Mouse (Mus musculus): Measurements from ENCODE around the gene F830045P16Rik. TPM values are rescaled to one million over a fixed set of nuclear protein-coding genes. Genes with fewer than 3 reads are reported as not detected.

F830045P16Rik gene
- polyA plus RNA-seq, 1 experiment = not detected

DNA sequence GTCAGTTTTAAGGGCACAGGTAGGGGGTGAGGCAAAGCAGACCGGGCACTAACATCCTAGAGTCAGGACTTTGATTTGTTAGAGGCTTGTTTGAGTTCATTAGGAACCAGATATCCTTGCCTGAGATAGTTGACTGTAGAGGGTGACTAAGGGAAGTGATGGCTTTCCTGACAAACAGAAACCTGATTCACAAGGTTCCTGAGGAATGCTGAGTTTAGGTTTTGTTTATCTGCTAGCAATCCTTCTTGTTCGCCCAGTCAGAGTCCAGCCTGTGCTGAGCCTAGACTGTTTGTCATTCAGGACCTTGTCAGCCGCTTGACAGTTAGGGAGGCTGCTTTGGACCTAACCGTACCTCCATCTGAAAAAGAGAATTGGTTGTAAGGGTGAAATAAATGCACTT is 2.8 kb upstream of the F830045P16Rik start:
- Histone ChIP-seq H3K9me3 (replicated peaks; ENCODE audit: control insufficient read depth, insufficient read depth, low read length, poor library complexity, severe bottlenecking) (no peaks in the 10 kb centered on the region), H3K4me1 (ENCODE audit: control insufficient read depth, insufficient read depth, low read length) (no peaks in the 10 kb centered on the region), H3K27ac (ENCODE audit: insufficient read depth, low read length) (no peak overlapping the region), H3K36me3 (ENCODE audit: control insufficient read depth, insufficient read depth, low read length, poor library complexity, severe bottlenecking) (no peaks in the 10 kb centered on the region), H3K4me3 (ENCODE audit: low read depth, low read length) (no peak overlapping the region), H3K27me3 (ENCODE audit: control insufficient read depth, insufficient read depth, low read length, poor library complexity, severe bottlenecking) (no peaks in the 10 kb centered on the region), H3K9ac (ENCODE audit: low read depth, poor library complexity, severe bottlenecking) (no peak overlapping the region)
- TF ChIP-seq POLR2A (IDR thresholded peaks at IDR 0.05; ENCODE audit: insufficient read depth, low read length) = no peak

DNA sequence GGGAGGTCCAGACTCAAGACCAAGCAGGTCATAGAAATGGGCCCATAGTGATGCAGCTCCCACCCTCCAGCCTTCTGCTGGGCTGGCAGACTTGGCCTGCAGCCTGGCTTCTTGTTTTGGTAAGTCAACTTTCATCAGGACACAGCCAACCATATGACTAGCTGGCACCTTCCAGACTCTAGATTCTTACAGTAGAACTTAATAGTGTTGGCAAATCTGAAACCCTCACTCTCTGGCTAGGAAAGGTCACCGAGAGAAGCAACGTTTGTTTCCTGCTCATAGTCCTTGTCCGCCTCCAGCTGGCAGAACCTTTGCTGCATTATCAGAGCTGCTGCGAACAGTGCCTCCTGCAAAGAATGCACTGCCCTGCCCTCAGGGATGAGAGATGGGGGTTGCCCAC is 1.5 kb upstream of the F830045P16Rik start:
- Histone ChIP-seq H3K4me1 (ENCODE audit: control insufficient read depth, insufficient read depth, low read length) (no peaks in the 10 kb centered on the region), H3K27ac (ENCODE audit: insufficient read depth, low read length) (no peak overlapping the region), H3K36me3 (ENCODE audit: control insufficient read depth, insufficient read depth, low read length, poor library complexity, severe bottlenecking) (no peaks in the 10 kb centered on the region), H3K9ac (ENCODE audit: low read depth, poor library complexity, severe bottlenecking) (no peak overlapping the region), H3K27me3 (ENCODE audit: control insufficient read depth, insufficient read depth, low read length, poor library complexity, severe bottlenecking) (no peaks in the 10 kb centered on the region), H3K4me3 (ENCODE audit: low read depth, low read length) (no peak overlapping the region), H3K9me3 (replicated peaks; ENCODE audit: control insufficient read depth, insufficient read depth, low read length, poor library complexity, severe bottlenecking) (no peaks in the 10 kb centered on the region)
- TF ChIP-seq EP300 (IDR thresholded peaks at IDR 0.05; ENCODE audit: insufficient read depth, low read depth, low read length) (no peak), CTCF (IDR thresholded peaks at IDR 0.05; ENCODE audit: low read depth, low read length) (no peak), POLR2A (IDR thresholded peaks at IDR 0.05; ENCODE audit: insufficient read depth, low read length) (no peak)

DNA sequence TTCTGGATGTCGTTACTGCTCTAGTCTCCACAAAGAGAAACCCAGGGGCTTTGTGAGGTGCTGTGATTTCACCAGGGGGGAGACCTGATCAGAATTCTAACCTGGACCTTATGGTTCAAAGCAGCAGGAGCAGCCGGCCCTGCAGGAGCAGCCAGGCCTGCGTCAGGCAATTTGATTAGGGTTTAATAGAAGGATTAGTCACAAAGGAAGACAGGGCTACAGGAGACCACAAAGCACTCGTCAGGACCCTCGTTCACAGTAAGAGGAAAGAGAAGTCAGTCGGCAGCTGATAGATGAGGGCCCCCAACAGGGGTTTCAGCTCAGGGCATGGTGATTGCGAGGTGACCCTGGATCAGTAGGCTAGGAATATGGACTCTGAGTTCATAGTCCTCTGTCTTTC is 958 bp upstream of the F830045P16Rik start:
- no peaks in the 10 kb centered on the region for H3K4me1 ChIP-seq (ENCODE audit: control insufficient read depth, insufficient read depth, low read length)
- H3K9ac ChIP-seq (ENCODE audit: low read depth, poor library complexity, severe bottlenecking) = no peak overlapping the region
- TF ChIP-seq CTCF (IDR thresholded peaks at IDR 0.05; ENCODE audit: low read depth, low read length) = no peak
- TF ChIP-seq POLR2A (IDR thresholded peaks at IDR 0.05; ENCODE audit: insufficient read depth, low read length) = no peak
- no peak for TF ChIP-seq EP300 (IDR thresholded peaks at IDR 0.05; ENCODE audit: insufficient read depth, low read depth, low read length)
- H3K27me3 ChIP-seq (ENCODE audit: control insufficient read depth, insufficient read depth, low read length, poor library complexity, severe bottlenecking) = no peaks in the 10 kb centered on the region
- no peak overlapping the region for H3K27ac ChIP-seq (ENCODE audit: insufficient read depth, low read length)
- no peak overlapping the region for H3K4me3 ChIP-seq (ENCODE audit: low read depth, low read length)
- H3K9me3 ChIP-seq (replicated peaks; ENCODE audit: control insufficient read depth, insufficient read depth, low read length, poor library complexity, severe bottlenecking) = no peaks in the 10 kb centered on the region
- H3K36me3 ChIP-seq (ENCODE audit: control insufficient read depth, insufficient read depth, low read length, poor library complexity, severe bottlenecking) = no peaks in the 10 kb centered on the region

DNA sequence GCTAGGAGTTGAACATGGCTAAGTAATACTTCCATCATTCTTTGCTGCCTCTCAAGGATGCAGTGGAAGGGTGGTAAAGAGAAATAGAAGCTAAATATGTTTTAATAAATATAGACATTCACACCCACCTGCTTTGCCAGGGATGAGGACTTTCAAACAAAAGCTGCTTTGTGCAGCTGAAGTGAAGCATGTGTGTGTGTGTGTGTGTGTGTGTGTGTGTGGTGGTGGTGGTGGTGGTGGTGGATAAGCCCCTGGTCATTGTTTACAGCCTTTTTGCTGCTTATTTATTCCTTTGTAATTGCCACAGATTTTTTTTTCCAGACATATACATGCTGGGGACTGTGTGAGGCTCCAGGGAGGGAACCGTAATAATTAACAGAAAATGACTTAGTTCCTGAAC is 524 bp upstream of the F830045P16Rik start:
- TF ChIP-seq POLR2A (IDR thresholded peaks at IDR 0.05; ENCODE audit: insufficient read depth, low read length) (no peak), EP300 (IDR thresholded peaks at IDR 0.05; ENCODE audit: insufficient read depth, low read depth, low read length) (no peak), CTCF (IDR thresholded peaks at IDR 0.05; ENCODE audit: low read depth, low read length) (no peak)
- H3K27me3 ChIP-seq (ENCODE audit: control insufficient read depth, insufficient read depth, low read length, poor library complexity, severe bottlenecking) = no peaks in the 10 kb centered on the region

DNA sequence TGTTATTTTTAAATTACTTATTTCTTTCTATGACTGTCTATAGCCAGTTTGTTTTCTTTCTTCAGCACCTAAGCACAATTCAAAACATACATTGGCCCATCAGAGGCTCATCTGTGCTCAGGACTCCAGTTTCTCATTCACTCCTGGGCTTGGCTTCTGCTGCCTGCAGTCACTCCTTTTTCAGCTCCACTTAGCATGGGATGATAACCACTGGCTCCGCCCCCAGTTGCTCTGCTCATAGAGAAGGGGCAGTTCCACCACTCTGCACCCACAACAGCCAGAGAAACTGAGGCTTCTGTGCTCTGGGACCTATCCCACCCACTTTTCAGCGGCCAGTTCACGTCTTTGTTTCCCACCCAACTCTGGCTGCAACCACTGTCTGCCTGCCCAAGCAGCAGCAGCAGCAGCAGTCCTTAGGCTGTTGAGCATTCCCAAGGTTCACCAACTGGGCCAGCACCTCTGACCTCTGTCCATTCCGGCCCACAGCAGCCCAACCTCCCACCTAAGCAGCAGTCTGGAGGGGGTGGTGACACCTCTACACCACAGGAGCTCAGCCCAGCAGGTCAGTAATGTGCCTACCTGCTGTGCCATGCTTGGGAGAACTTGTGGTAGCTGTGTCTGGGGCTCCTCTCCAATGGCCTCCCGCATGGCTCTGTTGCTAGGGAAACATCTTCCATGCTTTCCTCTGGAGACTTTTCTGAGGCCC is 1.4 kb downstream of the F830045P16Rik start:
- no peaks in the 10 kb centered on the region for H3K36me3 ChIP-seq (ENCODE audit: control insufficient read depth, insufficient read depth, low read length, poor library complexity, severe bottlenecking)
- TF ChIP-seq EP300 (IDR thresholded peaks at IDR 0.05; ENCODE audit: insufficient read depth, low read depth, low read length) (no peak), POLR2A (IDR thresholded peaks at IDR 0.05; ENCODE audit: insufficient read depth, low read length) (no peak), CTCF (IDR thresholded peaks at IDR 0.05; ENCODE audit: low read depth, low read length) (no peak)
- H3K9ac ChIP-seq (ENCODE audit: low read depth, poor library complexity, severe bottlenecking) = no peak overlapping the region
- no peaks in the 10 kb centered on the region for H3K9me3 ChIP-seq (replicated peaks; ENCODE audit: control insufficient read depth, insufficient read depth, low read length, poor library complexity, severe bottlenecking)
- H3K4me1 ChIP-seq (ENCODE audit: control insufficient read depth, insufficient read depth, low read length) = no peaks in the 10 kb centered on the region
- no peak overlapping the region for H3K27ac ChIP-seq (ENCODE audit: insufficient read depth, low read length)
- H3K4me3 ChIP-seq (ENCODE audit: low read depth, low read length) = no peak overlapping the region
- no peaks in the 10 kb centered on the region for H3K27me3 ChIP-seq (ENCODE audit: control insufficient read depth, insufficient read depth, low read length, poor library complexity, severe bottlenecking)

More for the DNA sequence above, 524 bp upstream of the F830045P16Rik start:
- Histone ChIP-seq H3K27ac (ENCODE audit: insufficient read depth, low read length) (no peak overlapping the region), H3K9me3 (replicated peaks; ENCODE audit: control insufficient read depth, insufficient read depth, low read length, poor library complexity, severe bottlenecking) (no peaks in the 10 kb centered on the region), H3K4me1 (ENCODE audit: control insufficient read depth, insufficient read depth, low read length) (no peaks in the 10 kb centered on the region), H3K36me3 (ENCODE audit: control insufficient read depth, insufficient read depth, low read length, poor library complexity, severe bottlenecking) (no peaks in the 10 kb centered on the region), H3K9ac (ENCODE audit: low read depth, poor library complexity, severe bottlenecking) (no peak overlapping the region), H3K4me3 (ENCODE audit: low read depth, low read length) (no peak overlapping the region)

DNA sequence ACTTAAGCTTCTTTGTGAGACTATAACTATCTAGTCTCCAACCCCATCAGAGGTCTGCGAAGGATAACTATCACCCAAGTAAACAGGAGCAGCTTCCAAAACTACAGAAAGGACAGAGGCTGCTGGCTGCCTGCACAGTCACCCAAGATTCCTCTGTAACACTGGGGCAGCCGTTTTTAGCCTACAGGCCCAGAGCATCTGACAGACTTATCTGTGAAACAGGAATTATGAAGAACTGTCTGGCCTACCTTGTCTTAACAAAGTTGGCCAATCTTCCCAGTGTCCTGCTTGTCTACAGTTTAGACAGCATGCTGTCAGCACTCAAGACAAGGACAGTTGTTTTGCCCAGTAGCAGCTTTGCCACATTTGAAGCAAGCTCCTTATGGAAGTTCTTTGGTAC is 4.5 kb downstream of the F830045P16Rik start:
- Histone ChIP-seq H3K4me3 (ENCODE audit: low read depth, low read length) (no peak overlapping the region), H3K27ac (ENCODE audit: insufficient read depth, low read length) (no peak overlapping the region), H3K4me1 (ENCODE audit: control insufficient read depth, insufficient read depth, low read length) (no peaks in the 10 kb centered on the region), H3K9ac (ENCODE audit: low read depth, poor library complexity, severe bottlenecking) (no peak overlapping the region), H3K27me3 (ENCODE audit: control insufficient read depth, insufficient read depth, low read length, poor library complexity, severe bottlenecking) (no peaks in the 10 kb centered on the region), H3K9me3 (replicated peaks; ENCODE audit: control insufficient read depth, insufficient read depth, low read length, poor library complexity, severe bottlenecking) (0 out of 2 replicates have a peak, but pooled peaks cover 3% of the 10 kb centered on the region), H3K36me3 (ENCODE audit: control insufficient read depth, insufficient read depth, low read length, poor library complexity, severe bottlenecking) (no peaks in the 10 kb centered on the region)
- TF ChIP-seq POLR2A (IDR thresholded peaks at IDR 0.05; ENCODE audit: insufficient read depth, low read length) (no peak), CTCF (IDR thresholded peaks at IDR 0.05; ENCODE audit: low read depth, low read length) (no peak), EP300 (IDR thresholded peaks at IDR 0.05; ENCODE audit: insufficient read depth, low read depth, low read length) (no peak)

Measured in ES-Bruce4 (cell line).